Mouse (Mus musculus) embryonic fibroblast, embryonic 13.5 days (primary cell): ENCODE measurements around the gene BC049352. TPM values are rescaled to one million over a fixed set of nuclear protein-coding genes. Genes with fewer than 3 reads are reported as not detected.

Experiments
- H3K27ac ChIP-seq: 2 replicates; pipeline ENCODE4 v1.5.1; 2012; ENCODE audit warnings: low read length, control low read depth, inconsistent platforms; ENCODE audit not compliant: insufficient read depth
- H3K4me1 ChIP-seq: 2 replicates; pipeline ENCODE4 v1.6.1; 2011; ENCODE audit warnings: low read length; ENCODE audit not compliant: control insufficient read depth, insufficient read depth
- H3K4me3 ChIP-seq: 2 replicates; pipeline ENCODE4 v1.5.1; 2011; ENCODE audit warnings: mild to moderate bottlenecking, control low read depth, low read length; ENCODE audit not compliant: insufficient read depth
- CTCF ChIP-seq: IDR thresholded peaks from 2 replicates; pipeline ENCODE4 v1.5.1; 2011; ENCODE audit warnings: mild to moderate bottlenecking, control low read depth, low read length, moderate library complexity, borderline replicate concordance; ENCODE audit not compliant: insufficient read depth
- POLR2A ChIP-seq: IDR thresholded peaks from 2 replicates; pipeline ENCODE4 v1.6.1; 2011; ENCODE audit warnings: low read depth, mild to moderate bottlenecking, control low read depth, low read length, moderate library complexity
- polyA plus RNA-seq: library from polyadenylated mRNA; stranded (reverse); fragments of >200 nt; gene quantifications from 2 replicates; pipeline ENCODE4 v1.2.4, GENCODE M21; 2011; ENCODE audit warnings: low read depth; ENCODE audit not compliant: missing spikeins, insufficient read length

Gene BC049352
- polyA plus RNA-seq, 1 experiment = not detected

- TF ChIP-seq POLR2A (no peak), CTCF (no peak)
- H3K27ac ChIP-seq = no peak overlapping the region
- no peak overlapping the region for H3K4me3 ChIP-seq
- no peaks in the 10 kb centered on the region for H3K4me1 ChIP-seq
Measured at GRCm38 (mm10) chr9:45259065-45259464, 77.3 kb downstream of the BC049352 start.

GRCm38 (mm10) chr9:45261466-45261865 lies 79.7 kb downstream of the BC049352 start:
- no peak for TF ChIP-seq CTCF
- no peak for TF ChIP-seq POLR2A
- Histone ChIP-seq H3K27ac (no peak overlapping the region), H3K4me3 (no peak overlapping the region), H3K4me1 (no peaks in the 10 kb centered on the region)

- no peaks in the 10 kb centered on the region for H3K4me1 ChIP-seq
- no peak overlapping the region for H3K4me3 ChIP-seq
- TF ChIP-seq CTCF (no peak), POLR2A (no peak)
- H3K27ac ChIP-seq = no peak overlapping the region
Measured at GRCm38 (mm10) chr9:45261872-45262271, 80.1 kb downstream of the BC049352 start.

GRCm38 (mm10) chr9:45267099-45267498 lies 85.3 kb downstream of the BC049352 start:
- no peak overlapping the region for H3K4me3 ChIP-seq
- no peak for TF ChIP-seq CTCF
- no peak for TF ChIP-seq POLR2A
- H3K4me1 ChIP-seq = no peaks in the 10 kb centered on the region
- no peak overlapping the region for H3K27ac ChIP-seq

GRCm38 (mm10) chr9:45268079-45268478 lies 86.3 kb downstream of the BC049352 start:
- Histone ChIP-seq H3K27ac (no peak overlapping the region), H3K4me1 (no peaks in the 10 kb centered on the region), H3K4me3 (no peak overlapping the region)
- TF ChIP-seq POLR2A (no peak), CTCF (no peak)

- no peak within 1 kb of the TSS for H3K4me3 ChIP-seq
- no peaks in the 10 kb centered on the region for H3K4me1 ChIP-seq
- H3K27ac ChIP-seq = no peak within 1 kb of the TSS
- TF ChIP-seq CTCF = no peak
- no peak for TF ChIP-seq POLR2A
Measured at GRCm38 (mm10) chr9:45268597-45269325, 87.0 kb downstream of the BC049352 start, which contains the start of gene Il10ra. Gene Il10ra (minus strand): TSS chr9:45269149.

GRCm38 (mm10) chr9:45272213-45272612 lies 90.4 kb downstream of the BC049352 start:
- no peak overlapping the region for H3K27ac ChIP-seq
- no peaks in the 10 kb centered on the region for H3K4me1 ChIP-seq
- no peak overlapping the region for H3K4me3 ChIP-seq
- TF ChIP-seq CTCF (no peak), POLR2A (no peak)

- Histone ChIP-seq H3K27ac (no peak overlapping the region), H3K4me3 (no peak overlapping the region), H3K4me1 (no peaks in the 10 kb centered on the region)
- no peak for TF ChIP-seq CTCF
- no peak for TF ChIP-seq POLR2A
Measured at GRCm38 (mm10) chr9:45274218-45274617, 92.4 kb downstream of the BC049352 start.

GRCm38 (mm10) chr9:45274635-45275034 lies 92.8 kb downstream of the BC049352 start:
- Histone ChIP-seq H3K4me3 (no peak overlapping the region), H3K4me1 (no peaks in the 10 kb centered on the region), H3K27ac (no peak overlapping the region)
- no peak for TF ChIP-seq CTCF
- no peak for TF ChIP-seq POLR2A

GRCm38 (mm10) chr9:45280059-45280458 lies 98.3 kb downstream of the BC049352 start:
- TF ChIP-seq POLR2A (no peak), CTCF (no peak)
- Histone ChIP-seq H3K4me3 (no peak overlapping the region), H3K27ac (no peak overlapping the region), H3K4me1 (no peaks in the 10 kb centered on the region)

GRCm38 (mm10) chr9:45280891-45281290 lies 99.1 kb downstream of the BC049352 start:
- TF ChIP-seq CTCF (no peak), POLR2A (no peak)
- H3K27ac ChIP-seq = no peak overlapping the region
- no peak overlapping the region for H3K4me3 ChIP-seq
- no peaks in the 10 kb centered on the region for H3K4me1 ChIP-seq
